Mouse (Mus musculus) right cerebral cortex, postnatal 36 days (tissue): ENCODE results near the gene Hoxa10.

ENCODE experiments used
- DNase-seq, 2 experiments: peaks; one replicate each; pipeline ENCODE4 v3.0.0; 2022; ENCODE audit warnings: low spot score in 2 of 2, mixed read lengths in 1 of 2

The Hoxa10 gene

GRCm38 (mm10) chr6:52182793-52183192, 57.9 kb downstream of the Hoxa10 start:
- DNase-seq, result no peak

- no peak for DNase-seq
These were observed 58.6 kb downstream of the Hoxa10 start for GRCm38 (mm10) chr6:52182030-52182429.
